Mouse (Mus musculus) fibroblast of lung, adult 2 months (primary cell): ENCODE results near the gene Usp5.
"Not testable (repeated sequence)": the region's sequence is repeated elsewhere in the genome, so short reads cannot be mapped to it uniquely, and the experiment has no call there.

Source experiments
- DNase-seq: peaks from one replicate; pipeline ENCODE4 v3.0.0-alpha.2; 2011; ENCODE audit warnings: low read depth

Gene Usp5

DNA sequence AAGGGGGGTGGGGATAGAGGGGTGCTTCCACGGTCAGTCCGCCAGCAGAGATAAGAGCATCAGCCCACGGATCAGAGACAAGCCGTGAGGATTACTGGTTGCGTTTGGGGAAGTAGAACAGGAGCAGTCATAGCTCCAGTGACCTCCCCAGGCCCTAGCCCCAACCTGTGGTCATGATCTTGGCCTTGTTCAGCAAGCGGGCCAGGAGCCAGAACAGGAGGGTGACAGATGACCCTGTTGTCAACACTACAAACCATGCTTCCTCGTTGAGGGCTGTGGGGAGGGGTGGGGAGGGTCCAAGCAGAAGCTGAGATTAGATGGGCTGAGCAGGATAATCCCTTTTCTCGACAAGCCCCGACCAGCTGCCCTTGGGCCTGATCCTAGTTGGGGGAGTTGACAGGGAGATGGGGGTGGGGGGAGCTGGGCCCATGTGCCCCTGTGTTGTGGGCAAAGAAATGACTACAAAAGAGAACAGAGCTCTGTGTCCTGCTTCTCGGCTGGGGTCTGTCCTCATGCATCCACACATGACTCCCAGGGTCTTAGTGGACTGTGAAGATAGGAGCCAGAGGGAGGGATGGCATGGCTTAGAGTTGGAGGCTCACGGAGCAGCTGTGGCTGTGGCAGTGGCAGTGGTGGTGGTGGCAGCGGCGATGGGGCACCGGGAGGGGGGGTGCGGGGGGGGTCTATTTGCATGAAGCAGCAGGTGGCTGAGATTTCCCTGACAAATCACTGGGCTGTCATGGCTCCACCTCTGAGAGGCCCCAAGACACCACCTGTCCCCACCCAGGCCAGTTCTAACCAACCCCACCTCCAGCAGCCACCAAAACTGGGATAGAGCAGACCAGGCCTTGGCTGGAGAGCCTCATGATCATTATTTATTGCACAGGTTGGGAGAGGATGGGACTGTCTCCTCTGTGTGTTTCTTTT is 11.2 kb upstream of the Usp5 start, which contains the start of gene Gnb3:
Gene Gnb3, minus strand, starts transcription at position 35 of the 927 bp plus-strand sequence.
- no peak for DNase-seq

DNA sequence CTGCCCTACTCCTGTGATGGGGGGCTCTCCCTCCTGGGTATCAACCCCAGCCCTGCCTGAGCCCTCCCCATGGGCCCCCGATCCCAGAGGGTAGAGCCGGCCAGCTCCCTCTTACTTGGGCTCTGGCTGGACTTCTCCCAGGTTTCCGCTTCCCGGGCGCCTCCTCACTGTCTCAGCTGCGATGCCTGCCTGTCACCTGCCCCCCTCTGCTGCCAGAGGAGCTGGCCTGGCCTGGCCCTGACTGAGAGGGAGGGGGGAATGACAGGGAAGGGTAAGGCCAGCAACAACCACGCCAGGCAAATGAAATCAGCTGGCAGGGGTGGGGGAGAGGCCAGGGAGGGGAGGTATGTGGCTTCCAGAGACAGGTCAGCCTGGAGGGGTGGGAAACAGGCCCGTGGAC is 10.5 kb upstream of the Usp5 start:
- no peak for DNase-seq

DNA sequence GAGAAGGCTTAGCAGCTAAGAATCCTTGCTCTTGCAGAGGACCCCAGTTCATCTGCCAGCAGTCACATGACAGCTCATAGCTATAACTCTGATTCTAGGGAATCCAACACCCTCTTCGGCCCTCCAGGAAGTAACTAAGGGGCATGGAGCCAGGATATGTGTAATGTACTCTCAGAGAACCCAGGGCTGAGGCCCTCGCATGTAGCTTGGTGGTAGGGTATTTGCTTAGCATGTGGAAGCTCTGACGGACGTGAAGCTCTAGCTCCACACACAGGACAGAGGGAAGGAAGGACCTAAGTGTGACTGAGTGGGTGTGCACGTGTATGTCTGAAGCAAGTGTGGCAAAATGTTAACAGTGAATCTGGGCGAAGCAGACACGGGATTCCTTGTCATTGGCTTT is 7.1 kb upstream of the Usp5 start:
- no peak for DNase-seq

DNA sequence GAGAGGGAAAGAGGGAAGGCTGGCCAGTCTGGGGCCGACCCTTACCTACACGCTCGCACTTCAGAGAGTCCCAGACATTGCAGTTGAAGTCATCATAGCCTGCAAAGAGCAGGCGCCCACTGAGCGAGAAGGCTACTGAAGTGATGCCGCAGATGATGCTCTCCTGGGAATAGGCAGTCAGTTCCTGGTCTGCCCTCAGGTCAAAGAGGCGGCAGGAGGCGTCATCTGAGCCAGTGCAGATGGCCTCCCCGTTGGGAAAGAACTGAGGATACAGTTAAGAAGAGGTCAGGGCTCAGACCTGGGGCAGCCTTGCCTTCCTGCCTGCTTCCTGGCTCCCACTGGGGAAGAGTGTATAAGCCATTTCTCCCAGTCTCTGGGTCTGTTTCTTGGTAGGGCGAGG is 6.2 kb upstream of the Usp5 start:
- DNase-seq = no peak

DNA sequence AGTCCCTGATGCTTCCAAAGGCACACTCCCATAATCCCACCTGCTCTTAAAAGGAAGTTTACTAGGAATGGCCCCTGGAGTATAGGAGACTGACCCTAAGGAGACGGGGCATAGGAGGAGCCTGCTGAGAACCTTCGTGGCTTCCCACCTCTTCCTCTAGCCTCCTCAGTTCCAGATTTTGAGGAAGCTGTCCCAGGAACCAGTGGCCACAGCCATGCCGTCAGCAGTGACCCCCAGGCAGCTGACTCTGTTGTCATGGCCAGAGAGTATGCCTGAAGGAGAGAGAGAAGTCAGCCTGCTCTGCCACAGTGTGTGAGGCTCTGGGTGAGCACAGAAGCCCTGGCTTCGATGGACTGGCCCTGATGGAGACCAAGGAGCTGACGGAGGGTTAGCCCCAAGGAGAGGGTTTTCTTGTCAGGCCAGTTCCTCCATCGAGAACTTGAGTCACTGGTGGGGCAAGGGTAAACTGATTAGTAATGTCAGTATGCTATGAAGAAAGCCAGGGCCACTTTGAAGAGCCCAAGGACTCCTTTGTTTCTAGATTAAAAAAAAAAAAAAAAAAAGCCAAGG is 5.3 kb upstream of the Usp5 start:
- no peak for DNase-seq

DNA sequence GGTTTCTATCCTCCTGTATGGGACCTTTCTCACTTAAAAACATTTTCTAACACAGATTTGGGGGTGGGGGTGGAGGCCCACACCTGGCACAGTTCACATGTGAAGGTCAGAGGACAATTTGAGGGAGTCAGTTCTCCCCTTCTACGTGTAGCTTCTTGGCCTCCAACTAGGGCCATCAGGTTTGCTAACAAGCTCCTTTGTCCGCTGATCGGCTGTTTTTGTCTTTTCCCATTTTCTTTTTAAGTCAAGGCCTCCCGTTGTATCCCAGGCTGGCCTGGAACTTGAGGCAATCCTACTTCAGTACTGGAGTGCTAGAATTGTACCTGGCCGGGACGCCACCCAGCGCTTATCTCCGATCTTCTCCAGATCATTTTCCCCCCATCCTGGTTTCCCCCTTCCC is 2.4 kb upstream of the Usp5 start:
- no peak for DNase-seq

DNA sequence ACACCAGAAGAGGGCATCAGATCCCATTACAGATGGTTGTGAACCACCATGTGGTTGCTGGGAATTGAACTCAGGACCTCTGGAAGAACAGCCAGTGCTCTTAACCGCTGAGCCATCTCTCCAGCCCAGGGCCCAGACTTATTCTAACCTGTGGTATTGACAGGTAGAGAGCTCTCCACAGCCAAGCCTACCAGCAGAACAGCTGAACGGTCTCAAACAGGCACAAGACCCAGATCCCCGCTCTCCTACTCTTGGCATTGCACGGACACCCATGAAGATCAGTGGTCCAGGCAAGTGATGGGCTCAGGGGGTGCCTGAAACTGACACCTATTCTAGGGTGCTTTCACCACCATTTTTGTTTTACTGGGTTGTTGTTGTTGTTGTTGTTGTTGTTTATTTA is 1.9 kb upstream of the Usp5 start:
- DNase-seq = not testable (repeated sequence)

DNA sequence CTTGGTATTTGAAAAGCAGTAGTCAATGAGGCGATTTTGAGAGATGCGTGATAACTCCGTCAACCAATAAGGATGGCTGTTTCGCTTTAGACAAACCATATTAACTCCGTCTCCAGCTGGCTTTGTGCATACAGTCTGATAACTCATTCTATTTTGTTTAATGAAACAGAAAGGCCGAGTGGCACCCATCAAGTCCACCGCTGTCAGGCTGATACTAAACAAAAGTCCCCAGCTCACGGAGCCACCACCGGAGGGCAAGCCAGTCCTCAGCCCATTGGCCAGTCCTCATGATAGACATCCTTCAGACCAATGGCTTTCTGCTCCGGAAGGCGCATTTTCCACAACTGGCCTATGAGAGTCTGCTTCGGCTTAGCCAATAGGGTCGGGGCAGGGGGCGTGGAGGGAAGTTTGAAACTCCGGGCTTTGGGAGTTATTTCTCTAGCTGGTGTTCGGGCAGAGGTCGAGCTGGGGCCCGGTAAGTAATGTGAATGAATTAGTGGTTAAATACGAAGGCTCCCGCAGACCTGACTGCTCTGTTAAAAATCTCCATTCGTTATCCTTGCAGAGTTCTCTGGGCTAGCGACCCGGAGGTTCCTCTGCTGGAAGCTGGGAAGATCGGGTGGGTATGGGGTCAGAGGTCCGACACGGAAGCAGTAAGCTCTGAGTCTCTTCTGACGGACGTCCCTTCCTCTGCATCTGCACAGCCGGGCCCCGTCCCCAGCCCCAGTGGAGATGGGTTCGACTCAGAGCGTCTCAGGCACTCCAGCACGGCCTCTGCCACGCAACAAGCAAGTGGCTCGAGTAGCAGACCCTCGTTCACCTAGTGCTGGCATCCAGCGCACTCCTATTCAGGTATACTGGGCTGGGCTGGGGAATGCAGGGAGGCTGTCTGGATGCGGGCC is 766 bp upstream of the Usp5 start:
- DNase-seq = peak; percentile 95

DNA sequence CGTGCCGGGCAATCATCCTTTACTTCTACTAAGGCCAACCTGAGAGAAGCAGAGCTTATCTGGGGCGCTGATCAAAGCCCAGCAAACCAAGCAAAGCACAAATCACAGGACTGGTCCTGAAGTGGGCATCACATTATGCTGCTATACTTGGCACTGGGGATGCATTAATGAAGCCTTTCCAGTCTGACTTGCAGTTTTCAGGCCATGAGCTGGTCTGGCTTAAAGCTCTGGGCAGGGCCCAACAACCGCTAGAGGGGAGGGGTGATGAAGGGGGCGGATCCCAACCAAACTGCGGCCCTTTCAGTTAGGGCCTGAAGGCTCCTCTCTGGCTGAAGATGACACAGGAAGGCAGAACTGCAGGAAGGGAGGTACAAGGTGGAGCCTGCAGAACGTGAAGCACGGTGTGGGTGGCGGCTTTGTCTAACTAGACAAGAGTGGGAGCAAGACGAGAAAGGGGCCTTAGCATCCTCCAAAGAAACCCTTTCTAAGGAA is 1.1 kb downstream of the Usp5 start:
- no peak for DNase-seq

DNA sequence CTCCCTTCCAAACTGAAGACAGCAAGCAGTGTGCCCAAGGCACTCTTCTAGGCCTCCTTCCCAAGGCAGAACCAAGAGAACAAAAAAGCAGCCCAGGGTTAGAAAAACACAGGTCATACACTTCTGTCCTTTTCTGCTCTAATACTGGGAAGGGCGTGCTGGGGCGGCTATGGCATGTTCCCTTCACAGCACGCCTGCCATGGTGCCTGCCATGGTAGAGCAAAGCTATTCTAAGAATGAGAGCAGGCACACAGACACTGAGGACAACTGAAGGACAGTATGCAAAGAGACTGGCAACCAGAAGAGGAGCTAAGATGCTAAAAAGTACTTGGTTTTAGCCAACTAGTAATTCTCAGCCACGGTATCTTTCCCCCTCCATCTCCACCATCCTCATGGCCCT is 7.2 kb downstream of the Usp5 start:
- DNase-seq = no peak

DNA sequence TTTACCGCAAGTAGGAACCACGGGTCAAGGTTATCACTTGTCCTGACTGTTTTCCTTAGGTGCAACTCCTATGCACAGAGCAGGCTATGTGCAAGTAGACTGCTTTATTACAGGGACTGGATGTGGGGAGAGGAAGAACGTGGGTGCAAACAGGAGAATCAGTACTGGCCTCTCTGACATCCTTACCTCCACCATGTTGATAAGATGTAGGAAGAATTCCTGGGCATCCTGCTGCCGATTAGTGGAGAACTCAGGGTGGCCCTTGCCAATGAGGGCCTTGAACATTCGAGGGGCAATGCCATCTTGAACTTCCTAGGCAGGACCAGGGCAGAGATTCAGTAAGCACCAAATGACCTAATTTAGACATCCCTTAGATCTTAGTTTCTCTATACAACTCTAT is 8.4 kb downstream of the Usp5 start:
- DNase-seq = no peak

DNA sequence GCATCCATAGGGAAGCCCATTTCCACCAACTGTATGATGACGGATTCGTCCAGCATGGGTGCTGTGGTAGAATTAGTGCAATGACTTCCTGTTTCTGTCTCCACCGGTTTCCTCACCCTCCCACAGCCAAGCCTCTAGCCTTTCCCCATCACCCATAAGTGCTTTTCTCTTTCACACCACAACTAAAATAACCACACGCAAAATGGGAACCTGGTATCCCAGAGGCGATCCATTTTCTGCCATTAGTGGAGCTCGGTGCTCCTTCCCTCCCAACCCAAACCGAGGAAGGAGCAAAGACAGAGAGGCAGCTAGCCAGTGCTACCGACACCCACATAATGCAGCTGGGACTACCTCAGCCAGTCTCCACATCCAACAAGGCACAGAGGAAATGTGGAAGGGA is 11.3 kb downstream of the Usp5 start:
- no peak for DNase-seq

DNA sequence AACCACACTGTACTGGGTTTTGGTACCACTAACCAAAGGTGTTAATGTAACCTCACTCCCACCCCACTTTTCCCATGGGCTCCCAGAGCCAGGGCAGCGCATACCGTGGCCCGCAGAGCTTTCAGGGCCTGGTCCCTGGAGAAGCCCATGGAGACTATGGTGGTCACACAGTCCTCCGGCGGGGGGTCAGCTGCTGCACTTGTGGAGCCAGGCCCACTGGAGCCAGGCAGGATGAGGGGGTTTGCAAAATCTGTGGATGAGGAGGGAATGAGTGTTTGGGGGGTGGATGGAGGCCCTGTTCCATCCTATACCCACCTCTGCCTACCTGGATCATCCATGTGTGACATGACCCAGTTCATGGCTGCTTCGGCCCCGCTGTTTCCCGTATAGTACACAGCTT is 11.7 kb downstream of the Usp5 start:
- DNase-seq = no peak

DNA sequence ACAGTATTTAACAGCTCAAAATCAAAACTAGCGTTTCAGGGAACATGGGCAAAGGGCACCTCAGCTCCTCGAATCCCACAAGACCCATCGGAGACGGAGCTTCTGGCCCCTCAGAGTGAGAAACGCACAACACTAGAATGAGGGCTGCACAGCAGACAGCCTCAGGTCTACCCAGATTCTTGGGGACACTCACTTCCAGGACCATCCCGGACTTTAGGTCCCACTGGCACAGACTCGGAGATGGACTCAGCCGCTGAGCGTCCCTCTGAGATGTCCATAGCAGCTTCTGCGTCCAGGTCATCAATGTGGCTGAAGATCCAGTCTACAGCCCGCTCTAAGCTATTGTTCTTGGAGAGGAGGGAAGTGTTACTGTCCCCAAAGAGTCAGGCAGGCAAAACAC is 12.2 kb downstream of the Usp5 start:
- no peak for DNase-seq

DNA sequence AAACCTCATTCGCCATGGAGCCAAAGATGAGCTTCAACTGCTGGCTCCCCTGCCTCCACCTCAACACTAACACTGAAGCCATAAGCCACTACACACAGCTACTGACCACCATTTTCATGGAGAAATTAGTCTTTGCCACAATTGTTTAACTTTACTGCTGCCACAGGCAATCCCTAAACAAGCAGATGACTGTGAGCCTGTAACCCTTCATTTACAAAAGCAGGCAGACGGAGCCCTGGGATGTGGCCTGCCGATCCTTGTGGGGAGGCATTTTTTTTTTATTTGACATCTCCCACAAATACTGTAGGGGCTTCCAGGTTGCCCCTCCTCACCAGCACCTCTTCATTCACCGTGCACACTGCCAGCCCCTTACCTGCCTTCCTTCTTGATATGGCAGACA is 12.7 kb downstream of the Usp5 start:
- DNase-seq = no peak

DNA sequence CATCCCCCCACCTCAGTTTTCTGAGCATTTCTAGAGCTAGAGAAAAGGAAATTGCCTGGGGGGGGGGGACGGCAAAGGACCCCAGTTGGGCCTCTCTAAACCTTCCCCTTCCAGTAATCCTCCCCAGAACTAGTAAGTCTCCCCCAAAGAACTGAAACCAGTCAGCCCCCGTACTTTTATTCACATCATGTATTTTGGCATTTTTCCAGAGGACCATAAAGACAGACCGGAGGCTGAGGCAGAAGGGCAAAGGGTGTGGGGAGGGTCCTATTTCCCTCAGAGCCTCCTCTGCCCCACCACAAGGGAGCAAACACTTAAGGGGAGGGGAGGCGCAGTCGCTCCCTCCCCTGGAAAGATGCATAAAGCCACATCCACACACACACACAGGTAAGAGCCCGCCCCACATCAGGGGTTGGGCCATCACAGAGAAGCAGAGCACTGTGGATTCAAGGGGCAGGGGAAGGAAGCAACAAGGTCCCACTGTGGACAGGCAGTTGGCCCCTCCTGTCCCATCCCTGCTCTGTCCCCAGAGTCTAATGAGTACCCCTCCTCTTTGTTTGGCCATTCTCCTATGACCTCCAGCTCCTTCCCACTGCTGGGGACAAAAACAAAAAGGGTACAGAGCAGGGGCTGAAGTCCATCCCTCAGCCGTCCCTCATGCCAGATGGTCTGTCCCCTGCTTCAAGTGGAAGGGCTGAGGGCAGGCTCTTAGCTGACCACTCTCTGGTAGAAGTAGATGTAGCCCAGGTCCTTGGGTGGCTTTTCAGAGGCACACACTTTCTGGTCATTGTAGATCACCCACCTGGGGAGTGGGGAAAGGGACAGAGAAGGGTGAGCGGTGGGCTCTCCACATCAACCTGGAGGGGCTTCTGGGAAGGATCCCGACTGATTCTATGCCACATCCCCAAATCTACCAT is 14.2 kb downstream of the Usp5 start:
- no peak for DNase-seq

DNA sequence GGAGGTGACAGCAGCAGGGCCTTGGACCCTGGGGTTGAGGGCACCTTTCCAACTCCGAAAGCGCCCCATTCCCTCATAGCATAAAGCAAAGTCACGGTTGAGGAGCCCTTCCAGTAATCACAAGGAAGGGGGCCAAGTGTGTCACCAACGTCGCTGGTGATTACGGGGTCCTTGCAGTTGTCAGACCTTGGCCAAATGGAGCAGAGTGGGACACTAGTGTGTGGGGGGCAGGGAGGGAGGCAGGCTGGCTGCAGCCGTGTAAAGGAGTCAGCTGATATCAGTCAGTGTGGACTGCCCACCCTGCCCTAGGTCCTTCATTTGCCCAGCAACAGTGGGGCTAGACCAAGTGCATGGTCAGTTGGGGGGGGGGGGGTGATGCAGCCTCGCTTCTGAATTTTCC is 14.8 kb downstream of the Usp5 start:
- no peak for DNase-seq

DNA sequence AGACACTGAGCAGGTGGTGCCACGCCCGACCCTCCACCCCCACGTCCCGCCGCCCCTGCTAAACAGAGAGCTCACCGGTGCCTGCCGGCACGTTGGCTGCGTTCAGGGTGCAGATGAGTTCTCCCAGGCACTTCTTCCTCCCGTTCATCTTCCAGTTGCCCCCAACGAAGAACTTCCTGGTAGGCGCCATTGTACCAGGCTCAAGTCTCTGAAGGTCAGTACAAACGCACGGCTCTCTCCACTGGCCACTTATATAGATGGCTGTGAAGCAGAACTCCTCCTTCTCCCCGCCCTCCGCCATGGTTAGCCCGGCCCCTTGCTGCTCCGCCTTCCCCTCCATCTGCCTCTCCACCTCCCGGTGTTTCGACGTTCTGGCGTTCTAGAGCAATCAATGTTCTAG is 15.4 kb downstream of the Usp5 start, which contains the start of gene Tpi1:
Gene Tpi1, minus strand, starts transcription at position 364 of the 400 bp plus-strand sequence.
- DNase-seq = peak; percentile 78

DNA sequence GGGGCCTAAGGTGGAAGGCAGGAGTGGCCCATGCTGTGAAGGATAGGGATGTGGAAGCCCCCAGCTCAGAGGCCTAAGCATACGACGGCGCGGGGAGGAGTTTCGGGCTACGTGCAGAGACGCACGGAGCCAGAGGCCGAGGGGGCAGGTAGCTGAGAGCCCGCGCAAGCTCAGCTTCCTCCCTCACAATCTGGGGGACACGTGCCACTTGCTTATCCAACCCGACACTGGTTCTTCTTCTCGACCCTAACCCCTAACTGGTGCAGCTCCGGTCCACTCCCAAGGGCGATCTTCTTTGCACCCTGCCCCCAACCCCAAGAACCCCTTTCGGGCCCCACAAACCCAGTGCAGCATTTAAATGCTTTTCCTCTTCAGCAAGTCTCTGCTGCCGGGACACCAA is 15.8 kb downstream of the Usp5 start:
- DNase-seq = no peak

DNA sequence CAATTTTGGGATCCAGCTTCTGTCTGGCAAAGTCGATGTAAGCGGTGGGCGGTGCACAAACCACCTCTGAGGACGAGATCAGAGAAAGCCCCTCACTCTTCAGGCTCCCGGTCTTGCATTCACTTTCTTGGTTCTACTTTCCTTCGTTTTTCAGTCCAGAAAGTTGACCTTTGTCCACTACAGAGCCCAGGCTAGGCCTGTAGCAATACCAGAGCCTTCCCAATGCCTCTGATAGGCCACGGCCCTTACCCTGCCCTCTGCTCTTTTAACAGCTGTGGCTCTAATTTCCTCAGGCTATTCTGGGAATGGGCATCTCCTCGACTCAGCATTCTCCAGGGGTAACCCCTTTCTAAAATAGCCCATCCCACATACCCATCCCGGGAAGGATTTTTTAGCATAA is 16.4 kb downstream of the Usp5 start:
- no peak for DNase-seq
